Mouse (Mus musculus): ENCODE measurements around the gene Cd4.

DNA sequence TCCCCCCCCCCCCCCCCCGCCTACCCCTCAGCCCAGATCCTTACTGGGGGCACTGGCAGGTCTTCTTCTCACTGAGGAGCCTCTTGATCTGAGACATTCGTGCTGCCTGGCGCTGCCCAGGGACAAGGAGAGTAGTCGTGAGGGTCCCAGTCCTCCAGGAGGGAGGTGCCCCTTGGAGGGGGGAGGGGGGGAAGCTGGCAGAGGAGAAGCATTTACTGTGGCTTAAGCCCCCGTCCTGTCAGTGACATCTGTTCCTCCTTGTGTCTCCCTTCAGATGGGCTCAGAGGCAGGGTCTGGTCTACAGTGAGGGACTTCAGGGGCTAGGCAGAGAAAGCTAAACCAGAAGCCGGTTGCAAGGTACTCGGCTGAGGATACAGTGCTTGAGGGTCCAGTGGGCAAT is 21.5 kb downstream of the Cd4 start:
- no peak for TF ChIP-seq CTCF (IDR thresholded peaks at IDR 0.05; ENCODE audit: borderline replicate concordance, extremely low read depth, insufficient read depth, insufficient read length)
- TF ChIP-seq POLR2A (IDR thresholded peaks at IDR 0.05; ENCODE audit: borderline replicate concordance, extremely low read depth, insufficient read depth, insufficient read length, poor library complexity, severe bottlenecking), result no peak

Data from brain, embryonic 14.5 days (tissue).